Mouse (Mus musculus) brown adipose tissue, adult 24 weeks (tissue): ENCODE results near the gene Cog5. TPM values are rescaled to one million over a fixed set of nuclear protein-coding genes. Genes with fewer than 3 reads are reported as not detected.

Source experiments
- H3K27ac ChIP-seq: fragments of 200-500 bp; replicated peaks from 2 replicates; pipeline ENCODE4 v1.5.1; 2012; ENCODE audit warnings: low read depth, mild to moderate bottlenecking, low read length
- H3K4me1 ChIP-seq: fragments of 200-500 bp; 2 replicates; pipeline ENCODE4 v1.6.1; 2012; ENCODE audit warnings: low read length, mixed read lengths; ENCODE audit not compliant: control insufficient read depth, insufficient read depth, insufficient read length
- H3K4me3 ChIP-seq: fragments of 200-500 bp; 2 replicates; pipeline ENCODE4 v1.5.1; 2012; ENCODE audit warnings: low read depth, mild to moderate bottlenecking, low read length, moderate library complexity; ENCODE audit not compliant: insufficient read depth
- polyA plus RNA-seq: library from polyadenylated mRNA; stranded (reverse); fragments of >200 nt; gene quantifications from 2 replicates; pipeline ENCODE4 v1.2.4, GENCODE M21; 2012; ENCODE audit not compliant: missing spikeins, insufficient read depth, insufficient read length

Gene Cog5
- polyA plus RNA-seq, 1 experiment = 15.9 TPM

DNA sequence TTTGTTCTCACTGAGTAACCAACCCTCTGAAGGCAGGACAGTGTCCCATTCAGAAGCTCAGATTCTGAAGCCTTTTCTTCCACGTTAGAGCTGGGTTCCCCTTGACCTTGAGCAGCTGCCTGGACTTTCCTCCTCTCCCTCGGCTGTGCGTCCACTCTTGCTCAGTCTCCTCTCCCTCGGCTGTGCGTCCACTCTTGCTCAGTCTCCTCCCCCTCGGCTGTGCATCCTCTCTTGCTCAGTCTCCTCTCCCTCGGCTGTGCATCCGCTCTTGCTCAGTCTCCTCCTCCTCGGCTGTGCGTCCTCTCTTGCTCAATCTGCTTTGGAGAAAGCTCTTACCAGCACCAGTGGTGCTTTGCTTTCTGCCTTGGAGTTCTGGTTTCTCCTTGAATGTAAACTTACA, 171.2 kb downstream of the Cog5 start:
- Histone ChIP-seq H3K4me1 (0 out of 2 replicates have a peak, but pooled peaks cover 2% of the 10 kb centered on the region), H3K27ac (no peak overlapping the region), H3K4me3 (no peak overlapping the region)

DNA sequence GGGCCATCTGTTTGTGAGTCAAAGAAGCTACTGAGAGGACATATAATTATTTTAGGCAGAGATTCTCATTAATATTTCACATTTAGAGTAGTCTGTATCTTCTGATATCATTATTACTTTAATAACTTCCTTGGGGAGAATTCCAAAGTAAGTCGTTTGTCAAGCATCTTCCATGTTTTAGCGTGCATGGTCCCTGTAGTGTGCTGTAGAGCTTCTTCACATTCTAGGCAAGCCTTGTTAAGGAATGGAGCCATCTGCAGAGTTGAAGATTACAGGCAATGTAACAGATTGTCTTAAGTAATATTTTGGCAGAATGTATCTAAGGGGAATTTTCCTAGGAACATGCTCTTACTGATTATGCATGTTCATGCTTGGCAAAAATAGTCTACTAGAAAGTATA, 171.8 kb downstream of the Cog5 start:
- Histone ChIP-seq H3K4me1 (0 out of 2 replicates have a peak, but pooled peaks cover 2% of the 10 kb centered on the region), H3K27ac (no peak overlapping the region), H3K4me3 (no peak overlapping the region)

DNA sequence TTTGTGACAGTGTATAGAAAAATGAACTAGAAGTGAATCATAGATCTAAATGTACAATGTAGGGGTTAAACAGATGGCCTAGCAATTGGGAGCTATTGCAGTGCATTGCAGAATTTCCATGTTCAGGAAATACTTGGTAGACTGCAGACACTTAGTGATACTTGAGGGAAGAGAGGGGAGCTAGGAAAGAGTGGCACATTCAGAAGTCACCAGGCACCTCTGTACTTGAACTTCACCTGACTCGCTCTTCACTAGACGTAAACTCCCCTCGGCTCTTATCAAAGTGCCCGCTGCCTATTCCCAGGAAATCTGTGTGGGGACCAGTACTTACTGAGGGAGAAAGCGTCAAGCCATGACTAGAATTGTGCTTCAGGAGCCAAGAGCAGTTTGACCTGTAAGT, 180.8 kb downstream of the Cog5 start:
- Histone ChIP-seq H3K4me1 (no peaks in the 10 kb centered on the region), H3K4me3 (no peak overlapping the region), H3K27ac (no peak overlapping the region)

DNA sequence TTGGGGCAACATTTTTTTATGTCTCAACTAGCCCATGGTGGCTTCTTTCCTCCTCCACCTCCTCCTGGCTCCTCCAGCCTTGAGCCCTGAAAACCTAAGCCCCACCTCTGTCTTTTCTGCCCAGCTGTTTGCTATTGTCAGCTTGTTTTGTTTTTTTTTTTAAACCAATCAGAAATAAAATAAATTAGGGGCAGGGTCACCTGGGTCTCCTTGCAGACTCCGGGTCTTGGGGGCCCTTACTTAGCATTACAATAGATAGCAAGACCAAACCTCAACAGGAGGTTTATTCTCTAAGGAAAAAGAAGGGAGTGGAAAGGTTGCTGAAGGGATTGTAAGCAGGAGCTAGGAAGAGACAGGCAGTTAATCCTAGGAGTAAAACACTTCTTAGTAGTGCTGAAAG, 181.5 kb downstream of the Cog5 start:
- Histone ChIP-seq H3K4me3 (no peak overlapping the region), H3K4me1 (no peaks in the 10 kb centered on the region), H3K27ac (no peak overlapping the region)

DNA sequence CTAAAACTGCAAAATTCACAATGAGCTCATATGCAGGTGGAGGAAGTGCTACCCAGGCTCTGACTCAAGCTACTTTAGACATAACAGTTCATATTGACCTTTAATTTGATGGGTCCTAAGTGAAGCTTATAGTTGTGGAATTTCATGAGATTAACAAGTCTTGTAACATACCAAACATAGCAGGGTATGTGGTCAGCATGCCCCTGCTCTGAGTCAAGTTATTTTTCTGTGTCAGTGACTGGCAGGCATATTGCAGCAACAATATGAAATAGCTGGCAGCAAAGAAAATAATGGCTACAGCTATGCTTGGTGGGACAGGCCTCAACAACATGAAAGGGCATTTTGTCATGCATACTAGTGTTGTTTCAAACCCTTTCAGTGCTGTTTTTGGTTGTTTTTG, 183.9 kb downstream of the Cog5 start:
- Histone ChIP-seq H3K27ac (no peak overlapping the region), H3K4me1 (no peaks in the 10 kb centered on the region), H3K4me3 (no peak overlapping the region)

DNA sequence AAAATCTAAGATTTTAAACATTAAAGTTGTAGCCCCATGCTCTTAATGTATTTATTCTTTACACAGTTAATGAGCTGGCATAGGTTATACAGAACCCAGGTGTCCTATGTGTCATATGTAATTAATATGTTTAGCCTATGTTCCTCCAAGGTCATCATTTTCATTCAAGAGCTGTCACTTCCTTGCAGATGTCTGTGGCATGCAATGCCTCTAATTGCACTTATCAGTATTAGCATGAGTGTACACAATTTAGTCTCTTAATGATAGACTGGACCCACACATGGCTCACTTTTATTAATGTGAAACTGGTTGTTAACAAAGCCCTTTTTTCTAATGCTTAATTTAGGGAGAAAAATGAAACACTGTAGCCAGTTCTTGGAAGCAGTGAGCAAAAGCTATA, 184.6 kb downstream of the Cog5 start:
- Histone ChIP-seq H3K27ac (no peak overlapping the region), H3K4me3 (no peak overlapping the region), H3K4me1 (no peaks in the 10 kb centered on the region)

DNA sequence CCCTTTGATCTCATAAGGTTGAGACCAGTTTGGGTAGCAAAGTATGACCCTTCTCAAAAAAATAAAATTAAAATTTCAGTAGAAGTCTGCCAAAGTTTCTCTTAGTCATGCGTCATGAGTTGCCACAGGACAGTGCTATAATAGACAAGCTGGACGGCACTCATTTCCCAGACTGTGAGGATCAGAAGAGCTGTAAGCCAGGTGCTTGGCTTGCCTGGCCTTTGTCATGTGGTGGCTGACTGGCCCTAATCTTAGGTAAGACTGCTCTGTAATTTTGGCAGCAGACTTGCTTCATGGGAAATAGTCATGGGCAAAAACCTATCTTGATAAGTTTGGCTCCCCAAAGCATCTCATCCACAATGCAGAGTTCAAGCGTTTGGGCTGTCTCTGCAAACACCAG, 191.4 kb downstream of the Cog5 start:
- H3K27ac ChIP-seq = no peak overlapping the region
- H3K4me1 ChIP-seq = no peaks in the 10 kb centered on the region

DNA sequence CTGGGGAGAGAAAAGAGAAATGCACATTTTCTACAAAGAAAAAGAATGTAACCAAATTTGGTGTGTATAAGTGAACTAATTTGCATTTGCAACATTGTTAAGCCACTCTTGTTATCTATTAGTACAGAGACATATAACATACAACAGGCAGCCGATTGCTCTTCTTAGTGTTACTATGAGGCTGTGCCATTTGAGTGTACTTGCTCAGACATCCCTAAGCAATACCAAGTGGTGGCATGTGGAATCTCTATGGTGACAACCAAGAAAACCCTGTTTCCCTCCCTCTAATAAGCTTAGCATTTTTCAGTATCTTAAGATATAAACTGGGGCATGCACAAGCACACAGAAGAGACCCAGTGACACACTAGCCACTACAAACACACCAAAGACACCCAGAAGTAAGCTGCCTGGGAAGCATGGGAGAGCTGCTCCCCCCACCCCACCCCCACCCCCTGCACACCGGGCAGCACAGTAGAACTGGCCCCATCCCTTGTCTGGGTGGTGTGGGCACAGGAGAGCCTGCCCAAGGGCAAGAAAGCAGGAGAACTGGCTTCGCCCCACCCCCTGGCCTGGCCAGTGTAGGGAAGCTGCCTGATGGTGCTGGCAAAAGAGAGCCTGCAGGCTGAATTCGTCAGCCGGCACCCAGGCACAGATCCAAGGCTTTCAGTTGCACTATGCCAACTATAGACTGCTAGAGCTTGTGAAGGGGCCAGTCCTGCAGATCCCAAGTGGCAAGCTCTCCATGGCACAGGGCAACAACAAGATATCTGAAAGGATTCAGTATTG, 194.2 kb downstream of the Cog5 start:
- Histone ChIP-seq H3K4me3 (no peak overlapping the region), H3K4me1 (no peaks in the 10 kb centered on the region), H3K27ac (no peak overlapping the region)

More for the DNA sequence above, 191.4 kb downstream of the Cog5 start:
- H3K4me3 ChIP-seq = no peak overlapping the region

DNA sequence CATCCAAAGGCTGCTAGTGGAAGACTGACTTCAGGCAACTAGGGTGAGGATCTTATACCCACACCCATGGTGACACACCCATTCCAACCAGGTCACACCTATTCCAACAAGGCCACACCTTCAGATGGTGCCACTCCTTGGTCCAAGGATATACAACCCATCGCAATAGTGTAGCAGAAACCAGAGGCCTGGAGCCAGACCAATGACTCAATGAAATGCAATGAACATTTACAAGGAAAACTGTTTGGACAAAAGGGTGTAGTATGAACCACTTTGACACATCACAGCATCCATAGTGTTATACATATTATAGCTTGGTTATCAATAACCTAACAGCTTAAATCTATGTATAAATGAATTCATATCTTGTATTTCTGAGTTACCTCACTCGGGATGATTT, 194.9 kb downstream of the Cog5 start:
- H3K4me1 ChIP-seq = no peaks in the 10 kb centered on the region
- H3K27ac ChIP-seq = no peak overlapping the region
- no peak overlapping the region for H3K4me3 ChIP-seq

DNA sequence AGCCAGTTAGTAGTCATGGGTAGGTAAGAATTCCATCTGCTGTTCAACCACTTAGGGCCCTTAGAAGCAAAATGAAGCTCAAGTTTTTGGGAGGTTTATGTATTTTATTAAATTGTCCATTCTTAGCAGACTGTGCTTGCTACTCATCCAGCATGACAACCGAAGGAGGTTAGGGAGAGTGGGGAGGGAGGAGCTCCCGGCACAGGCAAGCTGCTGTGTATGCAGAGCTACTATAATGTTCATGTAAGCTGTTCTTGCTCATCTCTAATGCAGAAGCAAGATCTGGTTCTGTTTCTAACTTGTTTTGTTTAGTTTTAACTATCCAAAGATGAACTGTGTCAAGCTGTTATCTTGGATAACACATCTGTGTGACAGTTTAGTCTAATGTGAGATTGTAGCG, 199.4 kb downstream of the Cog5 start:
- H3K27ac ChIP-seq = no peak overlapping the region
- H3K4me3 ChIP-seq = no peak overlapping the region
- H3K4me1 ChIP-seq = no peaks in the 10 kb centered on the region

DNA sequence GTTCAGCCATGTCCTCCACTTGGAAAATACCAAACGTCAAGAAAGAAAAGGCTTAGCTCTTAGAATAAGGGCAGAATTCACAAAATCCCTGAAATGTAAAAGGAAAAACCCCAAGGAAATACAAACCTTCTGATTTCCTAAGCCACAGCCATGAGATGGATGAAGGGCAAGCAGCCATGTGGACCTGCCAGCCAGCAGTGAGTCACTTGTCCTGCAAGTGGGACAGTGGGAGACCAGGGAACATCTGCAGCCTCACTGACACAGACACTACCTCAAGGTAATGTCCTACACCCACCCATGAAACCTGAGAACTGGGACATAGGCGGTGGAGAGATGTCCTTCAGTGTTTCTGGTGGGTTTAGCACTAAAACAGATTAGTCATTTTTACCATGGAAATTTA, 200.1 kb downstream of the Cog5 start:
- no peak overlapping the region for H3K4me3 ChIP-seq
- no peaks in the 10 kb centered on the region for H3K4me1 ChIP-seq
- H3K27ac ChIP-seq = no peak overlapping the region

DNA sequence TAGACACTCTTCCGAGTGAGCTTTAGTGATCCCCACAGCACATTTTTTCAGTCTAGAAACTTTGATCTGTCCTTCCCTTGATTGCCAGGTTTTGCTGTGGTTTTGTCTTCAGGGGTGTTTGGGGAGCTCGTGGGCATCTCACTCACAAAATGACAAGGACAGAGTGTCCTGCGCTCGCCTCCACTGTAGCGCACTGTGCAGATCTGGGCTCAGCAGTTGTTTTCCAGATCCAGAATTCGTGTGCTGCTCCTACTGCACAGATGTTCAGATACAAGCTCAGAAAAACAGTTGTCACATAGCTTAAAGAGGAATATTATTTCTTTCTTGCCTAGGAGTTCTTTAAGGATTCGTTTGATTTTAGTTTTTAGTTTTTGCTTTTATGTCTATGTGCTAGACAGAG, 203.1 kb downstream of the Cog5 start:
- Histone ChIP-seq H3K4me3 (no peak overlapping the region), H3K4me1 (no peaks in the 10 kb centered on the region), H3K27ac (no peak overlapping the region)

DNA sequence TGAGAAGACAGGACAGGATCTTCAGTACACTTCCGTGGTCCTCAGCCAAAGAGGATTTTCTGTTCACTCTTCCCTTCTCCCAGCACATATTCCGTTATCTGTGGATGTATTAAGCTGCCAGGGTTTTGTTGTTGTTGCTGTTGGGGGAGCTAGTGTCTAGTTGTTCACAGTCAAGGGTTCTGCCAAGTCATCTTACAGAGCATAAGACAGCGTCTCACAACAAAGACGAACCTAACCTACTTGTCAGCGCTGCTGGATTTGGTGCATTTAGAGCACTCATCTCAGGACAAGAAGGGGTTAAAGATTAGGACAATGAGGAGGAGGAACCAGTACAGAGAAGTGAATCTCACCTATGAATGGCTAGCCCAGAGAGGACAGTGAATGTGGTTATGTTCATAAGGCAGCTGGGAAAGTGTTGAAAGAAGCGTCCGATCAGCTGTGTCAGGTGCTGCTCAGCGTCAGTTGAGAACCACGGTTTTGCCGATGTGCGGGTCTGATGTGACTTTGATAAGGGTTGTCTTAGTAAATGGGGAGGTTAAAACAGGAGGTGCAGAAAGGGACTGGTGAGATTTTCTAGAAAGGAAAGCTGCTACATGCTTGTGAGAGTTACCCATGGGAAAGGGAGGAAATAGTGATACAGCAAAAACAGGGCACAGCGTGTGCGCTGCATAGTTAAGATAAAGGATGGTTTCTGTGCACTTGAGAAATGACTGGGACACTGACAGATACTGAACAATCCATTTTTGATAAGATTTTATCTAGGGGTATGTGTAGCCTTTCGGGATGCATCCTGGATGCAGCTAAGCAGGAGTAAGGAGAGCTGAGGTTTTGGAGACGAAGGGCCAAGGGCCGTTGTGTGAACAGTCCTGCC, 208.2 kb downstream of the Cog5 start:
- no peak overlapping the region for H3K27ac ChIP-seq
- H3K4me3 ChIP-seq = no peak overlapping the region
- H3K4me1 ChIP-seq = no peaks in the 10 kb centered on the region

DNA sequence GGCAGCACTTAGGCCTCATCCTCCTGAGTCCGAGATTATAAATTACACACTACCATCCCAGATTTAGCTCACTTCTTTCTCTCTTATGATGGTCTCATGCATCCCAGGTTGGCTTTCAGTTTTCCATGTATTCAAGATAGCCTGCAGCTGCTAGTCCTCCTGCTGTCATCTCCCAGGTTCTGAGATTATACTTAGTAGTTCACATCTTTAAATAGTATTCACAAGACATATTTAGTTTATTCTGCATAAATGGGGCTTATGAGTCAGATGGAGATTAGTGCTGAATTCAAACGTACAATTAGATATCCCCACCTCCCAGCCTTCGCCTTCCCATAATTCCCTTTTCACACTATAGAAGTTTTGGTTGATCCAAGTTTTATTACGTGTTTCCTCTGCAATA, 222.1 kb downstream of the Cog5 start:
- no peaks in the 10 kb centered on the region for H3K4me1 ChIP-seq
- H3K4me3 ChIP-seq = no peak overlapping the region
- H3K27ac ChIP-seq = no peak overlapping the region

DNA sequence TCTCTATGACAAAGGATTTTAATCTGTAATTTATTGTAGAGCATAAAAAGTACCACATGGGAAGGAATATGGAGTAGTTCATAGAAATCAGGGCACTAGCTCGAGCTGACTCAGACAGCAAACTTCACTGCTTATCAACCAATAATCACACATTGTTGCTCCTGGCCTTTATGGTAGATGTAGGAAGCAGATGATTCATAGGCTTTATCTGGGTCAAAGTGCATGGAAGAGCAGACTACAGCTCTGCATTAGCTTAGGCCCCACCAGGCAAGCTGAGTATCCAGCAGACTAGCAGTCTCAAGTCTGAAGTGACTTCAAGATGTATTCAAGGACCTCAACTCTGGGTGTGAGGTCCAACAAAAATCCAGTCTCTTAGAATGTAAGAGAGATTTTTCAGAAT, 228.1 kb downstream of the Cog5 start:
- Histone ChIP-seq H3K4me1 (no peaks in the 10 kb centered on the region), H3K4me3 (no peak overlapping the region), H3K27ac (no peak overlapping the region)

DNA sequence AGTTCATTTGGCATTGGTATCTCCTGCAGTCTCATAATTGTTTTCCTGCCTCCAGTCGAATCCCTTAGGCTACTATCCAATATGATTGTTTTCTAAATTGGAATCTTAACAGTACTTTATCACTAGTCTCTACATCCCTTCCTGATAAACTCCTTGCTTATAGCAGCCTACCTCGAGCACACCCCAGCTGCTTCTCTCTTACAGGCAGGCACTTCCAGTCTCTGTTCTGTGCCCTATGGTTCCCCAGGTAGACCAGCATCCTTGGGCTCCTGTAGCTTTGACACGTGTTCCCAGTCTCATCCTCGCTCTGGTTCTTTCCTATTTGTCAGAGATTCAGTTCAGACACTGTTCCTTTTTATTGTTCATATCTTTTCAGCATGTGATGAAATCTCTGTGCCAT, 229.7 kb downstream of the Cog5 start:
- H3K4me3 ChIP-seq = no peak overlapping the region
- H3K27ac ChIP-seq = no peak overlapping the region
- no peaks in the 10 kb centered on the region for H3K4me1 ChIP-seq
